Mouse (Mus musculus): ENCODE measurements around the gene Thoc7. TPM values are rescaled to one million over a fixed set of nuclear protein-coding genes. Genes with fewer than 3 reads are reported as not detected.
A peak's percentile ranks its signal among the peaks of the same experiment; 100 is the strongest.

The Thoc7 gene
- total and polyA plus RNA-seq, 2 experiments: 16.5 to 53.3 TPM

GRCm38 (mm10) chr14:13950401-13950800 lies 11.3 kb downstream of the Thoc7 start:
- DNase-seq (ENCODE audit: extremely low read depth, low read depth, low spot score): no peak
- Histone ChIP-seq H3K27ac (replicated peaks; ENCODE audit: insufficient read depth, low read depth, low read length) (no peak overlapping the region), H3K9ac (ENCODE audit: low read depth, low read length) (no peak overlapping the region), H3K4me3 (ENCODE audit: insufficient read depth, low read depth, low read length) (no peak overlapping the region), H3K36me3 (ENCODE audit: control insufficient read depth, insufficient read depth, low read length) (peaks cover 43% of the 10 kb centered on the region), H3K27me3 (ENCODE audit: control insufficient read depth, insufficient read depth, low read length) (no peaks in the 10 kb centered on the region), H3K79me2 (ENCODE audit: control insufficient read depth, insufficient read depth, low read length) (no peaks in the 10 kb centered on the region), H3K4me1 (ENCODE audit: control insufficient read depth, insufficient read depth, low read length) (no peaks in the 10 kb centered on the region)
- no peak for TF ChIP-seq POLR2A (IDR thresholded peaks at IDR 0.05; ENCODE audit: extremely low read depth, insufficient read depth, low read length)
- TF ChIP-seq CTCF (IDR thresholded peaks at IDR 0.05; ENCODE audit: low read depth, low read length): peak; percentile 77

- 98% methylated on average over 7 of the region's 7 CpGs for WGBS
- H3K27ac ChIP-seq (replicated peaks; ENCODE audit: insufficient read depth, low read depth, low read length): no peak overlapping the region
- H3K4me1 ChIP-seq (ENCODE audit: control insufficient read depth, insufficient read depth, low read length): no peaks in the 10 kb centered on the region
- H3K36me3 ChIP-seq (ENCODE audit: control insufficient read depth, insufficient read depth, low read length): peaks cover 40% of the 10 kb centered on the region
- H3K9ac ChIP-seq (ENCODE audit: low read depth, low read length): no peak overlapping the region
- no peaks in the 10 kb centered on the region for H3K79me2 ChIP-seq (ENCODE audit: control insufficient read depth, insufficient read depth, low read length)
- no peak for TF ChIP-seq POLR2A (IDR thresholded peaks at IDR 0.05; ENCODE audit: extremely low read depth, insufficient read depth, low read length)
- TF ChIP-seq CTCF (IDR thresholded peaks at IDR 0.05; ENCODE audit: low read depth, low read length): no peak
- H3K4me3 ChIP-seq (ENCODE audit: insufficient read depth, low read depth, low read length): no peak overlapping the region
- no peaks in the 10 kb centered on the region for H3K27me3 ChIP-seq (ENCODE audit: control insufficient read depth, insufficient read depth, low read length)
- DNase-seq (ENCODE audit: extremely low read depth, low read depth, low spot score): no peak
Observed at GRCm38 (mm10) chr14:13948345-13948744, 13.3 kb downstream of the Thoc7 start.

DNA sequence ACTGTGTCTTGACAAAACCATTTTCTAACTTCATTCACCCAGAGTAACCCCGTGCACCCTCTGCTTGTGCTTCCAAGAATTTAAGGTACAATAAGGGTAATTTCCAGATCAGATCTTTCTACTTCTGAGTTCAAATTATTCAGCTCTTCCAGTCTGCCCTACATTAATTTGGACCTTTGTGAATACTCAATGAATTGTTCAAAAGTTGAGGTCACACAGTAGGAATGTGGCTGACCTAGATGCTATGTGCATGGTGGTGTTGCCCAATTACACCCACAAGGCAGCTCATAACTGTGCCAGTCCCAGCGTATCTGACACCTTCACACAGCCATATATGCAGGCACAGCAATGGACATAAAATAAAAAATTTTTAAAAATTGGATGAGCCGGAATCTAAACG lies 17.0 kb downstream of the Thoc7 start:
- Histone ChIP-seq H3K4me3 (ENCODE audit: insufficient read depth, low read depth, low read length) (no peak overlapping the region), H3K27ac (replicated peaks; ENCODE audit: insufficient read depth, low read depth, low read length) (no peak overlapping the region), H3K9ac (ENCODE audit: low read depth, low read length) (no peak overlapping the region), H3K4me1 (ENCODE audit: control insufficient read depth, insufficient read depth, low read length) (no peaks in the 10 kb centered on the region), H3K79me2 (ENCODE audit: control insufficient read depth, insufficient read depth, low read length) (no peaks in the 10 kb centered on the region), H3K27me3 (ENCODE audit: control insufficient read depth, insufficient read depth, low read length) (no peaks in the 10 kb centered on the region), H3K36me3 (ENCODE audit: control insufficient read depth, insufficient read depth, low read length) (peaks cover 21% of the 10 kb centered on the region)
- TF ChIP-seq POLR2A (IDR thresholded peaks at IDR 0.05; ENCODE audit: extremely low read depth, insufficient read depth, low read length) (no peak), CTCF (IDR thresholded peaks at IDR 0.05; ENCODE audit: low read depth, low read length) (no peak)
- no peak for DNase-seq (ENCODE audit: extremely low read depth, low read depth, low spot score)
- 92% methylated on average over 4 of the region's 4 CpGs for WGBS

GRCm38 (mm10) chr14:13934052-13934371 lies 27.6 kb downstream of the Thoc7 start:
- Histone ChIP-seq H3K9ac (ENCODE audit: low read depth, low read length) (no peak overlapping the region), H3K27ac (replicated peaks; ENCODE audit: insufficient read depth, low read depth, low read length) (no peak overlapping the region), H3K79me2 (ENCODE audit: control insufficient read depth, insufficient read depth, low read length) (no peaks in the 10 kb centered on the region), H3K4me1 (ENCODE audit: control insufficient read depth, insufficient read depth, low read length) (no peaks in the 10 kb centered on the region), H3K36me3 (ENCODE audit: control insufficient read depth, insufficient read depth, low read length) (no peaks in the 10 kb centered on the region), H3K4me3 (ENCODE audit: insufficient read depth, low read depth, low read length) (no peak overlapping the region), H3K27me3 (ENCODE audit: control insufficient read depth, insufficient read depth, low read length) (no peaks in the 10 kb centered on the region)
- 53% methylated on average over 5 of the region's 5 CpGs for WGBS
- no peak for DNase-seq (ENCODE audit: extremely low read depth, low read depth, low spot score)
- TF ChIP-seq POLR2A (IDR thresholded peaks at IDR 0.05; ENCODE audit: extremely low read depth, insufficient read depth, low read length) (no peak), CTCF (IDR thresholded peaks at IDR 0.05; ENCODE audit: low read depth, low read length) (no peak)

GRCm38 (mm10) chr14:13933290-13934051 lies 28.2 kb downstream of the Thoc7 start:
- Histone ChIP-seq H3K9ac (ENCODE audit: low read depth, low read length) (no peak overlapping the region), H3K4me1 (ENCODE audit: control insufficient read depth, insufficient read depth, low read length) (no peaks in the 10 kb centered on the region), H3K36me3 (ENCODE audit: control insufficient read depth, insufficient read depth, low read length) (no peaks in the 10 kb centered on the region), H3K27me3 (ENCODE audit: control insufficient read depth, insufficient read depth, low read length) (no peaks in the 10 kb centered on the region), H3K4me3 (ENCODE audit: insufficient read depth, low read depth, low read length) (peak overlapping the region; percentile 29; the same call in 1 of the 2 replicates), H3K27ac (replicated peaks; ENCODE audit: insufficient read depth, low read depth, low read length) (no peak overlapping the region), H3K79me2 (ENCODE audit: control insufficient read depth, insufficient read depth, low read length) (no peaks in the 10 kb centered on the region)
- whole genome bisulfite sequencing: 39% methylated on average over 28 of the region's 31 CpGs
- no peak for DNase-seq (ENCODE audit: extremely low read depth, low read depth, low spot score)
- TF ChIP-seq POLR2A (IDR thresholded peaks at IDR 0.05; ENCODE audit: extremely low read depth, insufficient read depth, low read length) (no peak), CTCF (IDR thresholded peaks at IDR 0.05; ENCODE audit: low read depth, low read length) (no peak)

DNA sequence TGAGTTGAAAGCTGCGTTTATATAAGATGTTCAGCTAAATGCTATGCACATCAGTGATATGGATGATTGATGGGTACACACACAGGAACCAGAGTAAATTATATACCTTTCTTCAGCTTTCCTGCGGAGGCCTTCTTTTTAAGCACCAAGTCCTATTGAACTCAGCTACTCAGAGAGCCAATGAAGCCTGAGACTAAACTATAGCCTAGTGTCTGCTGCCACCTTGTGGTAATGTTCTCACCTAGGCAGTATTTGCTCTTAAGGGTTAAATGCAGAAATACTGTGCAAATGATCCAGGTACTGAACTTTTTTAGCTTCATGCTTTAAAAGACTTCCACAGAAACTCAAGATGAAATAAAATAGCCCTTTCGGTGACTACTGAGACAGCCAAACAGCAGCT lies 44.0 kb downstream of the Thoc7 start:
- Histone ChIP-seq H3K9ac (ENCODE audit: low read depth, low read length) (no peak overlapping the region), H3K4me3 (ENCODE audit: insufficient read depth, low read depth, low read length) (no peak overlapping the region), H3K27ac (replicated peaks; ENCODE audit: insufficient read depth, low read depth, low read length) (no peak overlapping the region), H3K36me3 (ENCODE audit: control insufficient read depth, insufficient read depth, low read length) (no peaks in the 10 kb centered on the region), H3K79me2 (ENCODE audit: control insufficient read depth, insufficient read depth, low read length) (no peaks in the 10 kb centered on the region), H3K27me3 (ENCODE audit: control insufficient read depth, insufficient read depth, low read length) (no peaks in the 10 kb centered on the region), H3K4me1 (ENCODE audit: control insufficient read depth, insufficient read depth, low read length) (no peaks in the 10 kb centered on the region)
- peak; percentile 59 for DNase-seq (ENCODE audit: extremely low read depth, low read depth, low spot score)
- peak; percentile 52 for TF ChIP-seq CTCF (IDR thresholded peaks at IDR 0.05; ENCODE audit: low read depth, low read length)
- TF ChIP-seq POLR2A (IDR thresholded peaks at IDR 0.05; ENCODE audit: extremely low read depth, insufficient read depth, low read length): no peak
- WGBS: 35% methylated on average over 3 of the region's 3 CpGs
